Mouse (Mus musculus): ENCODE data around the gene Ccl6. TPM values are rescaled to one million over a fixed set of nuclear protein-coding genes. Genes with fewer than 3 reads are reported as not detected.

Gene Ccl6
- 9.5 and 14.4 TPM in 2 replicates for total RNA-seq (2021)
- long read RNA-seq, experiment 1, transcript Ccl6-201 (4 exons, 1,440 nt), result major isoform, 6 of 7 reads
- long read RNA-seq, experiment 1, partial matches to known transcripts, result 0 of 7 reads
- long read RNA-seq, experiment 1, other reads (novel, unspliced or antisense), result 1 of 7 reads
- long read RNA-seq, experiment 2, partial matches to known transcripts, result 0 of 8 reads
- long read RNA-seq, experiment 2, other reads (novel, unspliced or antisense), result 4 of 8 reads

DNA sequence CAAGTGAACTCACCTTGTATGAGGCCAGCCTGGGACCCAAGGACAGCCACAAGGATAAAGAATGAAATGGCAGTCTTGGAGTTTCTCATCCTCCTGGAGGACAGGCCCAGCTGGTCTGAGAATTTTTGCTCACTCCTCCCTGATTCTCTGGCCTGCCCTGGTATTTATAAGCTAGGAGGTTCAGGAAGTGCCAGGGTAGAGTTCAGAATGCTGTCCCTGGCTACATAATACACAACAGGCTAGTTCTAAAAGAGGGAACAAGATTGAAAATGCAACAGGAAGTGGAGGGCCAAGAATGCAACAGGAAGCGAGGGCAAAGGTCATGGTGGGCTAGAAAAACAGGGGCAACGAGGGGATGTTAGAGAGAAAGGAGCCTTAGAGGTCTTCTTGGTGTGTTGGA, at the start of gene Ccl6:
Gene Ccl6, minus strand, starts transcription at position 235 of the 400 bp plus-strand sequence.
- no peak for DNase-seq

DNA sequence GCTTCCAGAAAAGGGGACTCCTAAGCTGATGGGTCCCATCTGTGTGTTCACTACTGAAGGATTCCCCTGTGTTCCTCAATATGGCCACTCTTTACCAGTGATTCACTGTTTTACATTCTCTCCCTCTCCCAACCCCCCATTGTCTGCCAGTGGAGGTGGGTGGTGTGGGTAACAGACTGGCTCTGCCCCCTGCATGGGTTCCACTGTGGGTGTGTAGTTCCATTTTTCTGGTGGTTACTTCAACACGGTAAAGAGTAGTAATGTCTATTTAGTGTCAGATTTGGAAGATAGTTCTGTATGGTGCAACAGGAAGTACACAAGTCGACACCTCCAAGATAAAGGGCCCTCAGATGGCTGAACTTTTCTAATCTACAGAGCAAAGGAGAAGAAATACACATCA, 48.3 kb upstream of the Ccl6 start:
- no peak for DNase-seq

DNA sequence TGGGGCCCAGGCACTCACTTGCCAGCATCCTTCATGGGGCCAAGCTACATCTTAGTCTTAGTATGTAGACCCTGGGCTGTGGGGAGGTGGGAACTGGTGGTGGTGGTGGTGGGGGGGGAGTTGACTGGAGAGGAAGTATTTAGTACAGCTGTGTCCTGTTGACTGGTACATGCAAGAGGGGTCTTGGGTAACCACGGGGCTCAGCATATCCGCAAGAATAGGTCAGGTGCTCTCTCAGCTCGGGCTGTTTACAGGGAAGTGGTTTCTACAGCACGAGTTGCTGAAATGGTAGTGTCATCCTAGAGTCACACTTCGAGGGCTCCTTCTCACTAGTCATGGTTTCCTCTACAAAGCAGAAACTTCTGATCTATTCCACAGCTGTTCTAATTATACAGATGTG, 47.3 kb upstream of the Ccl6 start:
- DNase-seq, result peak; percentile 12

DNA sequence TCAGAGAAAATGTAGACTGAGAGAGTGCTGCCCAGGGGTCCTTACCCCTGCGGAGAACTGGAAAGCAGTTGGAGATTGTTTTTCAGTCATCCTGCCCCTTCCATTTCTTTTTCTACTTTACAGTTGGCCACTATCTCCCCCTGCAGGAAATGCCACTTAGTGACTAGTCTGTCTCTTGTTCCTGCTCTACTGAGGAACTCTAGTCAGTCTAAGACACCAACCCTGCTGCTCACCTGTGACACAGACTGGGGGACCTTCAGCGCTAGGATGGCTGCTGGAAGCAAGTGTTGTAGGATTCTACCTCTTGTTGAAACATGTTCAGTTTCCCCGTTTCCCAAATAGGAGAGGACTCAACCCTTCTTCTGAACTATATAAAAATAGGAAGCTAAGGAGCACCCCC, 46.6 kb upstream of the Ccl6 start:
- no peak for DNase-seq

DNA sequence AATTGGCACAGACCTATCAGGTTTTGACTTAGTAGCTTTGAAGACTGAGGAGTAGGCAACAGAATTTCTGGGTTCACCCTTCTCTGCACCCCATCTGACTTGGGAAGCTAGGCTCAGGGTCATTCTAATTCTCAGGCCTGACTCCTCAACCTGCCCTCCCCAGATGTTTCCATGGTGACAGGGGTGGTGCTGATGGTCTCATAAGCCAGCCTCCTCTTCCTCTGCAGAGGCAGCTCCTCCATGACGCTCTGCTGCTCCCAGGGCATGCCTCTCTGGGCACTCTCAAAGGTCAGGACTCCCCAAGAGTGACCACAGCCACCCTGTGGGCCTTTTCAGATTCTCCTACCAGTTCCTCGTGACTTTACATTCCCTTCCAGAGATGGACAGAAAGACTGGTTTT, 46.0 kb upstream of the Ccl6 start:
- DNase-seq, result no peak

DNA sequence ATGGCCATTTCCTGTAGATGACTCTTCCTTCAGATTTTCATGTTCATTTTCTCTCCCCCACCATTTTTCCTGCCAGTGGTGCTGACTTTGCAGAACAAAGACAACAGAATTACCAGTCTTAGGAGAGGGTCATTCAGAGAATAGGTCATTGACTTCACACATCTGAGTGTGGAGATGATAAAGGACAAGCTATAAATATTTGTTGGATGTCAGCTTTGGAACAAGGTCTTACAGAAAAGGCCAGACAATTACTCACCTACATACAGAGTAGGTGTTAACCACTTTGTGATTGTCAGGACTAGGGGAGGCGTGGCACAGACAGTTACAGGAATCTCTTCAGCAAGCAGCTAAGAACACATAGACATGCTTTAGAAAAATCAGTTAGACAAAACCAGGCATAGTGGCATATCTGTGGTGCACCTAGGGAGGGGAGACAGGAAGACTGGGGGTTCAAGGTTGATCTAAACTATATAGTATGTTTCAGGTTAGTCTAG, 43.9 kb upstream of the Ccl6 start:
- no peak for DNase-seq

DNA sequence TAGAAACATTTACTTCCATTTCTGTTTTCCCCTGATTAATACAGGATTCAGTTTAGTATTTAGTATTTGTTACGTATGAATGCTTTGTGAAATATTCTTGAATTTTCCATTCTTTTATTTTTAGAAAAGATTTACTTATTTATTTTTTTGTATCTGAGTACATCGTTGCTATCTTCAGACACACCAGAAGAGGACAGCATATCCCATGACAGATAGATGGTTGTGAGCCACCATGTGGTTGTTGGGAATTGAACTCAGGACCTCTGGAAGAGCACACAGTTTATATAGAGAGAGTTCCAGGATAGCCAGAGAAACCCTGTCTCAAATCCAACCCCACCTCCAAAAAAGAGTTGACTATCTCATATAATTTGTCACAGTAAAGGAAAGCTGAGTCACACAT, 42.0 kb upstream of the Ccl6 start:
- DNase-seq, result no peak

DNA sequence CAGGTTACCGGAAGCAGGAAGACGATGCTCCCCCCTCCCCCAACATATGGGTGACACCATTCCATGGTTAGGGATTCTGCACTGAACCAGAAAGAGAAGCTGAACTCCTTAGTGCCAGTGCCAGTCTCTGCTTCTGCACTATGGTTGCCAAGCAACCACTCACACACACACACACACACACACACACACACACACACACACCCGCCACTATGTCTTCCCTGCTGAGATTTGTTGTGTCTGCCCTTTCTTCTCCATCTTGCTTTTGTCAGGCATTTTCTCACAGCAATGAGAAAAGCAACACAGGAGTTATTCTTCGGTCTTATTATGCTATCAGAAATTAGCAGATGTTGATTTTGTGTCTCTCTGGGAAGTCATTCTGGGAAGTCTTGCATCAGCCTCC, 41.5 kb upstream of the Ccl6 start:
- DNase-seq, result no peak

DNA sequence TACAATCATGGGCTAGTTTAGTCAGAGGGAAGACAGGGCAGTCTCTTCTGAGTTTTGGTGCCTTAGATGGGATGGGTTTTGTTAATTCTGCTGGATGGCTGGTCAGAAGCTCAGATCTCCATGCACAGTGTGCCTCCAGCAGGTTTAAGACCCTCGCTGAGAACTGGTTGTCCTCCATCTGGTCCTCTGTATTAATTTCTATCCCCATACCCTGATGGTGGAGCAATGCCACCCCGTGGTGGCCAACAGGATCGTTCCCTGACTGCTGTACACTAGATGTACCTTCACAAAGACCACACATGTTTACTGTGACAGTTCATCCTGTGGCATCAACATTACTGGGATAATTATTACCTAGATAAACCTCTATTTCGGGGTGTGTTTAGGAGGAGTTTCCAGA, 39.9 kb upstream of the Ccl6 start:
- DNase-seq, result peak; percentile 12

DNA sequence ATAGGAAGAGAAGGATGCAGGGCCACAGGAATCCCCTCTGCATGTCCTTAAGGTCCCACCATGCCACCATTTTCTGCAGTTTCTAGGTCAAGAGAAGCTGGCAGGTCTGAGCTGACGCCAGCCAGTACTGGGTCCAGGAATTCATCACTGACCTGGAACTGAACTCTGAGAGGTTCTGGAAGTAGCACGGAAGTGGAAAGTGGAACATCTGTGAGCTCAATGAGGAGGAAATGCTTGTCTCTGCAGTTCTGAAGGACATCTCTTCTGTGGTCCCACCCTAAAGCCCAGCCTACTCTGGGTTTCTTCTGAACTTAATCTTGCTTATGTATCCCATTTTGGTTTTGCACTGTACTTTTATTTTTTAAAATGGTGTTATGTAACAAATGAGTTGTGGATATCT, 38.2 kb upstream of the Ccl6 start:
- DNase-seq, result no peak

DNA sequence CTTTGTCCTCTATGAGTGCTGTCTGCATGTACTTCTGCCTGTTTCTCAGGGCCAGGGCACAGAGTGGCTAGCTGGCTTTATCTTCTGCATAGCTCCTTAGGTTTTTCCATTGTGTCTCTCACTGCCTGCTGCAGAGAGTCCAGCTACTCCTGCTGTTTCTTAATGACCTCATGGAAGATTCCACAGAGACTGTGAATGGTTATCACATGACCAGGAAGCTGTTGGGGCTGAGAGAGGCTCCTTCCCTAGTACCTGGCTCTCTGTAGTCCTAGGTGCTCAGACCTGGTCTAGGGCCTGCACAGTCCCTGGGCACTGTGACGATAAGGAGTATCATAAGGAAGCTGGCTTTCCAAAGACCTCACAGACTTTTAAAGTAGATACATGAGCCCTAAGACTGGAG, 37.7 kb upstream of the Ccl6 start:
- no peak for DNase-seq

DNA sequence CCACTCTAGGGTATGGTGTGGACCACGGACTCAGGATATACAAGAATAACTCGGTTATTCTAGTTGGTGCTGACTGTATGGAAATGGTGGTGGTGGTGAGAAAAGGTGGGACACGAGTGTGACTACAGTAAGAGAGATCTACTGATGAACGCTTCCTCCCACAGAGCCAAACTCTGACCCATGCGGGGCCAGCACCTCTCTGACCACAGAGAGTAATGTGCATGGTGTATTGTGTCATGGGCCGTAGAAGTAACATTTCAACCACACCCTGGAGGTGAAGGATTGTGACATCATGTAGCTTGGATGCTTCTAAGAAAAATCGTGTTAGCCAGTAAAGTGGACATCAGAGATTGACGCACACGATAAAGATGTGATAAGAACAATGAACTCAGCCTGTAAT, 35.9 kb upstream of the Ccl6 start:
- no peak for DNase-seq

DNA sequence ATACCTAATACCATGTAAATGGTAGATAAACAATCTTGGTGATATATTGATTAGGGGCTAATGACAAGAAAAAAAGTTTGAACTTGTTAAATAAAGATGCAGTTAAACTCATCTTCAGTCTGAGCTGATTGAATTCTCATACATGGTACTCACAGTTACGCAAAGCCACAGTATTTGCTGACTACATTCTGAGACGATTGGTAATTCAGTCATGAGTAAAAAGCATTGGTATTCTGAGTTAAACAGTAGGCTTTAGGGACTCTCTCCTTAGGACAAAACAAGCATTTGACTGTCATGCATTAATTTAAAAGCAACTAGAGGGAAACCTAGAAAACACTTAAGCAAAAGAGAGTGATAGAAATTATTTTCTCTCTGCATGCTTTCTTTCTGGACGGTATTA, 30.7 kb upstream of the Ccl6 start:
- DNase-seq, result no peak

DNA sequence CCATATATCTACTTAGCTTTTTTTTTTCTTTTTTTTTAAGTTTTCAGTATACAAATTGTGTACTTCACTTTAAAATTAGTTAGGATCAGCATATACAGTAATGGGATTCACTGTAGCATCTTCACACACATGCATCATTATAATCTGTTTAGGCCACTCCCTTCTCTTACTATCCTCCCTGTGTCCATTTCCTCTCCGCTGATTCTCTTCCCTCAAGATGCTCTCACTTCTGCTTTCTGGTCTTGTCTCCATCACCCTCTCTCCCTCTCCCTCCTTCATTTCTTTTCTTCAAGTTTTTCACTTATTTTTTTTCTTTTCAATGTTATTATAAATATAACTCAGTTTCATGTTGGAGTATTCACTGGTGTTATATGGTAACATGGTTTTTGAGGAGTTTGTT, 26.1 kb upstream of the Ccl6 start:
- no peak for DNase-seq

DNA sequence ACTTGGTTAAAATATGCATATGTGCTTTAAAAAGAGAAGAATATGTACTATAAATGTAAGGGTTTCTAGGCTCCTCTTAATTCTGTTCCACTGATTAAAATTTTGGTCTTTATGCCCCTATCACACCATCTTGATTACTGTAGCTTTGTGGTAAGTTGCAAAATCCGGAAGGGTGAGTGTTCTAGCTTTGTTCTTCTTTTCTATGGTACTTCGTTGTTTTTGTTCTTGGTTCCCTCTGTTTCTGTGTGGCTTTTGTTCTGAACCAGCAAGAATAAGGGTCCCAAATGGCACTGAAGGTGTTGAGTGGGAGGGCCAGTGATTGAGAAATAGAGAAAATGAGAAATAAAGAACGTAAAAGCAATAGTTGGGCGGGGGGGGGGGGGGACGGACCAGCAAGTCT, 25.4 kb upstream of the Ccl6 start:
- no peak for DNase-seq

DNA sequence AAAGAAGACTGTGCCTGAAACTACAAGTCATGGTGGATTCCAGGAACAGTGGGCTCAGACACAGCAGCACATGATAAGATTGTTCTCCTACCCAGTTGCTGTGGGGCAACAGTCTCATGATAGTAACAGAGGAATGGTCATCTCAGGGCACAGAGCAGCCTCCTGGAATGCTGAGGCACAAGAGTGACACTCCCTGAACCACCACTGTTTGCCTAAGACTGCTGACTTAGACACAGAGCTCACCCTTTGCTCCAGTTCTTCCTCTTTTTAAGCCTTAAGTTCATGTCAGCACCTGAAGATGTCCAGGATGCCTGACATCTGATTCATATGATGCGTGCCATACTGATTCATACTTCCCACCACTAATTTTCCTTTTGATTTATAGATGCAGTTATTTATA, 23.7 kb upstream of the Ccl6 start:
- no peak for DNase-seq

DNA sequence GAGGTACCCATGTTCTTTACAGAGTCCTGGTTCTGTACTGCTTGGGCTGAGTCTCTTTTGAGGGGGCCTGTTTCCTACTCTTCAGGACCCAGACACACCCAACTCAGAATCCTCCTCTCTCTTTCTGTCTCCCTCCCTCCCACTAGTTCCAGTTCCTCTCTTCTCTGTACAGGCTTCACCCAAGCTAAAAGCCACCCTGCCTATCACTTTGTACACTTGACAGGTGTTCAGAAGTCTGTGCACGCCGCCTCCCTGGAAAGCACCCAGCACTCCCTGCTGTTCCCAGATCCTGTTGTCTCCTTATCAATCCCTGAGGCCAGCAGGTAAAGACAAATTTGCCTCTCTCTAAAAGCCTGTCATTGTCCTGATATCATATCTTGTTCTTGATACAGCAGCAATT, 18.0 kb upstream of the Ccl6 start:
- no peak for DNase-seq

DNA sequence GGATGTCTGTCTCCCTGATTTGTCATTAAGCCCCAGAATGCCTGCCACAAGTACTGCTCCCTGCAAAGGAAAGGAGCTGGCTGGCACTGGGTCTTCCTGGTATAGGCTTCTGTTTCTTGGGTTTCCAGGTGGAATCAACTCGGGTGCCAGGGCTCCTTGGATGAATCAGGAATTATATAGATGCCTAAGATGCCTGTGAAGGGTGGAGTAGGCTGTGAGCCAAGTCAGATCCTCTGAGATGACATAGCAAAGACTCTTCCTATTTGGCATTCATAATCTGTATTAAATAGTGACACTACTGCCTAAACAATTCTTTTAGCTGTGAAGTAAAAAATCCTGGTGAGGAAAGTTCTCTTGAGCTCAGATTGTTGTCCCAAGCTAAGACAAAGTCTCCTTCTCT, 13.5 kb upstream of the Ccl6 start:
- DNase-seq, result no peak

DNA sequence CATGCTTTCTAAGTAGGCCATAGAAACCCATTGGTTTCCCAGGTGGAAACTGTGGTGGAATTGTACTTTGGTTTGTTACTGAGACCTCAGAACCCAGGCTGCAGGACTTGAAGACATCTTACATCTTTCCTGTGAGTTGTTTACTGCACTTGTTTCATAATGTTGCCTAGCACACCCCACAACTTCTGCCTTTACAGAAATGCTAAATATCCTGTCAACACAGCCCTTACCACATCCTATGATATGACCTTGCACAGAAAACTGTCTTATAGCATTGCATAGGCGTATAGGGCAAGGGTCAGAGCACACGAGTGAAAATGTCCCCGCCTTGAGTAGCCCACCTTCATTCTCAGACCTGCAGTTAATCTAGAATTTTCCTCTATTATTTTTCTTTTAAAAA, 12.6 kb upstream of the Ccl6 start:
- DNase-seq, result no peak

DNA sequence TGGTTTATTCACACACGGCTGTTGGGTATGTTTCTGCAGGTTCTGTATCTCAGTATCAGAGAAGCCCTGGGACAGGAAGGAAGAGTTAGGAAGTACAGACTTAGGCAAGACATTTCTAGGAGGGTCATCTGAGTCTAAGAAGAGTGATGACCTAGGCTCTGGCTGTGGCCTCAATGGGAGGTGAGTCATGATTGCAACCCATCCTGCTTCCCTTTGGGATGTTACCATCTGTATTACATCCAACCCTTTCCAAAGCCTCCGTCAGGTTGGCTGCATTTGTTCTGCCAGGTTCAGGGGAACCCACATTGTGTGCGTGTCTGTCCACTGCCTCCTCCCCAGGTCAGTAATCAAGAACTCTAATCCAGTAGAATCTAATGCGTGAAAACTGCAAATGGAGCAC, 11.8 kb upstream of the Ccl6 start:
- no peak for DNase-seq

DNA sequence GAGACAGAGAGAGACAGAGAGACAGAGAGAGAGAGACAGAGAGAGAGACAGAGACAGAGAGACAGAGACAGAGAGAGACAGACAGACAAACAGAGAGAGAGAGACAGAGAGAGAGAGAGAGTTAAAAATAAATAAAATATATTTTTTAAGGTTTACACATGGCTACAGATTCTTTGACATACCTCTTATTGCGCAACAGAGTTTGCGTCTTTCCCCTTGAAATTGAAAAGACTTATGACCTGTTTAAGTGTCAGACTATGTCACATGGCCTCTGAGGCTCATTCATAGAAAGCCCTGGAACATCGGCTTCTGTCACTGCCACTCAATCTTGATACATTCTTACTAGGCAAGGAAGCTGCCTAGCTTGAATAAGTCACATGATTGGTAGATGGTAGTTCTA, 10.5 kb upstream of the Ccl6 start:
- no peak for DNase-seq

DNA sequence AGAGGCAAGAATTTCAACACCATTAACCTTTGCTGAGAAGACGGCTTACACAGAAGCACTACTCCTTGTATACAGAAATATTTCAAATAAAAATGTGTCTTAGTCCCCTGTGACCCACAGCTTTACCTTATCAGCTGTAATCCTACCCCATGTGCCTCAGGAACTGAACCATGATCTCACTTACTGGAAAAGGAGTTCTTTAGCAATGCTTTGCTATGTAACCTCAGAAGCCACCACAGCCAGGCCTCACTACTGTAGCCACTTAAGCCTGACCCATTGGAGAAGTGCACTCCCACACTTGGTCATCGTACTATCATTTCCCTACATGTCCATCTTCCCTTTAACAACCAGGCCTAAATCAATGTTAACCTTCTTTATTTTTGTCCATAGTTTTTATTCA, 7.7 kb upstream of the Ccl6 start:
- no peak for DNase-seq

DNA sequence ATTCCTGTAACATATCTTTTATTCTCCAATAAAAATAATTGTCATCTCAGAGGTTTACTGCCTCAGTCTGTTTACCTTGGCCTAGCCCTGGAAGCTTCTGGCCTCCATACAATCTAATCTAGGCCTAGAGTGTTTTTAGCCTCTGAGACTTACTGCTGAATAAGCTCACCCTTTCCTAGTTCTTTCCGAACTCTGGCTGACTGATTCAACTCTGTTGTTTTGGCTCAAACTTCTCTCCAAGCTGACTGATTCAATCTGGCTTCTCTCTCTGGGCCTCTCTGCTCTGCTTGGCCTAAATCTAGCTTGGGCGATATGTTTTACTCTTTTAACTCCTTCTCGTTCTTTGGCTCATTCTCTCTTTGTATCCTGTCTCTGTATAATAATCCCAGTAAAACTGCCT, 6.1 kb upstream of the Ccl6 start:
- DNase-seq, result no peak

DNA sequence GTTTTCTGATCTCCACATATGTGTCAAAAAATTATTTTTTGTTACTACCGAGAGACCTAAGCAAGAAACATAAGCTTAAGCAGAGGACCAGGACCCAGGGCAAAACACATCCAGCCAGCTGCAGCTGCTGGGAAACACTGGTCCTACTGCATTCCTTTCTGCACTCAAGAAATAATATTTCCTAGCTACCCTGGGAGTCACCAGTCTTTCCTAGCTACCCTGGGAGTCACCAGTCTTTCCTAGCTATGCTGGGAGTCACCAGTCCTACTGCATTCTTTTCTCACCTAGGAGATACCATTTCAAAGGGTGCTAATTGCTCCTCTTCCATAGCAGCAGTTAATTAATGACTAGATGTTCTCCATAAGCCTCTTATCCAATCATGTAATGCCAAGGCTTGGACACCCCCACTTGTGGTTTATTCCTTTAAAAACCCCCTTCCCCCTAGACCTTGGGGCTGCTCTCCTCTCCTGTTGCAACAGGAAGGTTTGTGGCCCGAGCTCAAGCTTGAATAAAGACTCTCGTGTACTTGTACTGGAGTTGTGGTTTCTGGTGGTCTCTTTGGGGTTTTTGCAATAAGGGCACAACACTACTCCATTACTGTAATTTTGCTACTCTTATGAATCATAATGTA, 5.4 kb upstream of the Ccl6 start:
- DNase-seq, result no peak

DNA sequence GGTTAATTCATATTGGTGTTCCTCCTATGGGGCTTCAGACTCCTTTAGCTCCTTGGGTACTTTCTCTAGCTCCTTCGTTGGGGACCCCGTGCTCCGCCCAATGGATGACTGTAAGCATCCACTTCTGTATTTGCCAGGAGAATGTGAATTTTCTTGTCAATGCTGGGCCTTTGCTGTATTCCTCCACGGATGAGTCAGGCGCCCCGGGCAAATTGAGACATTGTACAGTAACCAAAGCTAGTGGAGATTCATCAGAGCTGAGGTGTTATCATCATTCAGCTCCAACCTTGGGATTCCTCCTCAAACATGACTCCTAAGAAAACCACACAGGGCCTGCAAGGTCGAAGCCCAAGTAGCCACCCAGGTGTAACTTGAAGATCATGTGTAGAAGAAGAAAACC, 4.9 kb upstream of the Ccl6 start:
- DNase-seq, result no peak
